Mouse (Mus musculus) small intestine, adult 10 weeks (tissue): ENCODE measurements around the gene Olfr1240. TPM values are rescaled to one million over a fixed set of nuclear protein-coding genes. Genes with fewer than 3 reads are reported as not detected.

ENCODE experiments used
- polyA plus RNA-seq: library from polyadenylated mRNA; stranded (reverse); fragments of 350-450 nt; fragmentation: Illumina TruSeq; extraction: RNeasy Lipid Tissue Mini Kit (QIAGEN cat#74804); gene quantifications from one replicate; pipeline ENCODE4 v1.2.3, GENCODE M21; 2014; ENCODE audit warnings: low replicate concordance

Olfr1240 gene
- polyA plus RNA-seq = not detected

DNA sequence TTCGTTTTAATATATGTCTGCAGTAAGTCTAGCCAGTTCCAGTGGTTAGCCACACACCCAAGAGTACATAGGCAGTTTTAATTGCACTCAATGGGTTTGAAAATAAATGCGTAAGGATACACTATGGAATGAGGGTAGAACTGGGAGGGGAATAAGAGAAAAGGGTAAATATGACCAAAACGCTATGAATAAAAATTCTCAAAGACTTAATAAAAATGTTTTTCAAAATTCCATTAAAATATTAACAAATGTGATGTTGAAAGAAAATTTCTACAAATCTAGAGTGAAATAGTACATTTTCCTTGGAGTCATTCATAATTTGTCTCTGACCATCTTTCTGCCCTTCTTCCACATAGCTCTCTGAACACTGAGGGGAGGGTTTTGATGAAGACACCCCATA is at the start of gene Olfr1240:
Olfr1240 (minus strand) TSS at position 101 of the 400 bp plus-strand sequence.

DNA sequence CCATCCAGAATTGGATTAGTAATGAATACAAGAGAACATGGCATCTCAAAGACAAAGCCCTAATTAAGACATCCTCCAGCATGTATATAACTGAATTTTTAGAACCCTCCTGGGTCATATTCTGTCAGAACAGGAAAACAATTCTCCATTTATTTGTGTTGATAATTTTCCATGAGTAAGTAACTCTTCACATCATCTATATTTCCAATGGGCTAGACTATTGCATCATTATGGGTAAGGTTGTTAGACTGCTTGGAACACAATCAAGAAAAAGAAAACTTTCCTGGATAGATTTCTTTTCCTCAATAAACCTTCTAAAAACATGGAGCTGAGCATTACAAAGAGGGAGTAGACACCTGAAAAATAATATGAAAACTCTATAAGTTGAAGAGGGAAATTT is 44.2 kb upstream of the Olfr1240 start, which contains the start of gene Olfr1241:
Olfr1241 (minus strand) TSS at position 101 of the 400 bp plus-strand sequence.

DNA sequence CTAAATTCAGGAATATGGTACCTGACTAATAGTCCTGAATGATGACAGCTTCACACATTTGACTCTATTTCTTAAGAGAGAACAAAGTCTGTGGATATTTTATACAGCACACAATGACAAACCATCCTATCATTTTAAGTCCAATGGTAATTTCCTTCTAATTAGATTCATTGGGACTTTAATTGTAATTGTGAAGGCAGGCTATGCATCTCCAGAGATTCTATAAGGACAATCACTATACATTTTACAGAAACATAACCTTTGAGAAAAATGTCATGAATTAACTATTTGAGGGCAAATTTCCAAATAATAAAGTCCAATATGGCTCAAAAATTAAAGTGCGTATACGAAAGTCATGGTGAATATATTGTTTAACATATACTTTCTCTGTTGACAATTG is 22.5 kb downstream of the Olfr1240 start, which contains the start of gene Olfr1239:
Olfr1239 (minus strand) TSS at position 101 of the 400 bp plus-strand sequence.

DNA sequence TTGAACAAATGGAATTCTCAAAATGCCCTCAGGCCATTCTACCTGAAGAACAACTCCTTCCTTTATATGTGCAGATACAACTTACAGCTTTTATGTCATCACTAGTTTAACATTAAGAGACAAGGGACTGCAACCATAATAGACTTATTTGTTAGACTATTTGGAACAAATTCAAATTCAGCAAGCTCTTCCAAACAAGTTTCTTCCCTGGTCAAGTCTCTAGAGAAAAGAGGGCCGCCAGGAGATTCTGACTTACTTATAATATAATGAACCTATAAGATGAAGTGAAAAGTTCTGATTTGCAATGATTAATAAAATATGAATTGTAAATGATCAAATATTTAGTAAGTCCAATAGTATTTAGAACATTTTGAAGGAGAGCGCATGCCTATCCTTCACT is 33.2 kb downstream of the Olfr1240 start, which contains the start of gene Olfr1238:
Olfr1238 (minus strand) TSS at position 101 of the 400 bp plus-strand sequence.

Other genes with a start within 250 kb of the Olfr1240 start
- not detected for gene Olfr1226, start 243.0 kb downstream of the Olfr1240 start, polyA plus RNA-seq
- not detected for gene Olfr1228, start 188.9 kb downstream of the Olfr1240 start, polyA plus RNA-seq
- not detected for gene Olfr1229, start 155.0 kb downstream of the Olfr1240 start, polyA plus RNA-seq
- not detected for gene Olfr1230, start 145.7 kb downstream of the Olfr1240 start, polyA plus RNA-seq
- gene Olfr1231, start 135.9 kb downstream of the Olfr1240 start, polyA plus RNA-seq = not detected
- gene Olfr1232, start 113.3 kb downstream of the Olfr1240 start, polyA plus RNA-seq = not detected
- not detected for gene Olfr1233, start 100.6 kb downstream of the Olfr1240 start, polyA plus RNA-seq
- gene Olfr1234, start 78.1 kb downstream of the Olfr1240 start, polyA plus RNA-seq = not detected
- not detected for gene Olfr1238, start 33.3 kb downstream of the Olfr1240 start, polyA plus RNA-seq
- gene Olfr1239, start 22.6 kb downstream of the Olfr1240 start, polyA plus RNA-seq = not detected
- gene Olfr1241, start 44.1 kb upstream of the Olfr1240 start, polyA plus RNA-seq = not detected
- gene Olfr1242, start 55.3 kb upstream of the Olfr1240 start, polyA plus RNA-seq = not detected
- not detected for gene Olfr1243, start 88.5 kb upstream of the Olfr1240 start, polyA plus RNA-seq
- not detected for gene Olfr1245, start 135.4 kb upstream of the Olfr1240 start, polyA plus RNA-seq
- gene Olfr1246, start 150.2 kb upstream of the Olfr1240 start, polyA plus RNA-seq = not detected
- not detected for gene Olfr1247, start 171.1 kb upstream of the Olfr1240 start, polyA plus RNA-seq
- not detected for gene Olfr1248, start 175.2 kb upstream of the Olfr1240 start, polyA plus RNA-seq
- gene Olfr1249, start 192.0 kb upstream of the Olfr1240 start, polyA plus RNA-seq = not detected
- not detected for gene Olfr1250, start 218.5 kb upstream of the Olfr1240 start, polyA plus RNA-seq
- not detected for gene Olfr1251, start 228.9 kb upstream of the Olfr1240 start, polyA plus RNA-seq